Mouse (Mus musculus) limb, embryonic 15.5 days (tissue): ENCODE data around the gene Fbxl18. TPM values are rescaled to one million over a fixed set of nuclear protein-coding genes. Genes with fewer than 3 reads are reported as not detected.

Experiments used
- ATAC-seq: fragments of 200-750 bp; cut with Nextera tagmentation; 2 replicates; pipeline ENCODE4 v1.8.0; 2017; ENCODE audit warnings: low read depth, moderate TSS enrichment; ENCODE audit not compliant: insufficient number of reproducible peaks, low FRiP score, low TSS enrichment
- H3K27ac ChIP-seq: fragments of 300-500 bp; sonication (generic); 2 replicates; pipeline ENCODE4 v1.5.1; 2015; ENCODE audit warnings: moderate library complexity, mild to moderate bottlenecking, inconsistent platforms
- H3K27me3 ChIP-seq: fragments of 300-500 bp; sonication (generic); 2 replicates; pipeline ENCODE4 v1.6.1; 2015; ENCODE audit warnings: inconsistent platforms
- H3K36me3 ChIP-seq: fragments of 300-500 bp; sonication (generic); 2 replicates; pipeline ENCODE4 v1.6.1; 2015; ENCODE audit warnings: inconsistent platforms
- H3K4me1 ChIP-seq: fragments of 300-500 bp; sonication (generic); 2 replicates; pipeline ENCODE4 v1.6.1; 2015; ENCODE audit warnings: inconsistent platforms
- H3K4me2 ChIP-seq: fragments of 300-500 bp; sonication (generic); 2 replicates; pipeline ENCODE4 v1.6.1; 2015; ENCODE audit warnings: mild to moderate bottlenecking, inconsistent platforms
- H3K4me3 ChIP-seq: fragments of 300-500 bp; sonication (generic); 2 replicates; pipeline ENCODE4 v1.5.1; 2015; ENCODE audit warnings: mild to moderate bottlenecking, inconsistent platforms
- H3K9ac ChIP-seq: fragments of 300-500 bp; sonication (generic); 2 replicates; pipeline ENCODE4 v1.6.1; 2015; ENCODE audit warnings: inconsistent platforms
- H3K9me3 ChIP-seq: fragments of 300-500 bp; sonication (generic); 2 replicates; pipeline ENCODE4 v1.6.1; 2016; ENCODE audit warnings: inconsistent platforms
- WGBS: fragments of 180-500 bp; shearing (Covaris S2); methylation state at CpG from one replicate; pipeline ENCODE4 v1.1.7; 2015; 5-methylcytosine and 5-hydroxymethylcytosine counted together
- polyA plus RNA-seq: library from polyadenylated mRNA; unstranded; fragments of >200 nt; fragmentation: Nextera tagmentation; extraction: Ambion mirVana; gene quantifications from 2 replicates; pipeline ENCODE4 v1.2.1, GENCODE M21; 2015

Gene Fbxl18
- 12.5 and 12.6 TPM in 2 replicates for polyA plus RNA-seq

- H3K4me2 ChIP-seq, result peak within 1 kb of the TSS; percentile 88
- no peaks in the 10 kb centered on the region for H3K27me3 ChIP-seq
- peak within 1 kb of the TSS; percentile 67 for H3K4me3 ChIP-seq
- no peaks in the 10 kb centered on the region for H3K9me3 ChIP-seq
- peak; percentile 87 for ATAC-seq
- H3K9ac ChIP-seq, result peak within 1 kb of the TSS; percentile 72
- H3K4me1 ChIP-seq, result peaks cover 21% of the 10 kb centered on the region
- peak within 1 kb of the TSS; percentile 72 for H3K27ac ChIP-seq
- H3K36me3 ChIP-seq, result peaks cover 16% of the 10 kb centered on the region
- under 1% methylated on average over 40 of the region's 40 CpGs for WGBS
Measured at GRCm38 (mm10) chr5:142894918-142895613, at the start of gene Fbxl18. Gene Fbxl18 (minus strand): TSS chr5:142895421.

- H3K27ac ChIP-seq, result no peak overlapping the region
- H3K4me2 ChIP-seq, result no peak overlapping the region
- H3K4me3 ChIP-seq, result no peak overlapping the region
- no peaks in the 10 kb centered on the region for H3K27me3 ChIP-seq
- H3K9ac ChIP-seq, result no peak overlapping the region
- ATAC-seq, result no peak
- no peaks in the 10 kb centered on the region for H3K9me3 ChIP-seq
- H3K36me3 ChIP-seq, result no peaks in the 10 kb centered on the region
- H3K4me1 ChIP-seq, result peaks cover 13% of the 10 kb centered on the region
- WGBS, result 57% methylated on average over 2 of the region's 2 CpGs
Measured at GRCm38 (mm10) chr5:142940393-142940792, 45.2 kb upstream of the Fbxl18 start.

- H3K27me3 ChIP-seq, result no peaks in the 10 kb centered on the region
- no peaks in the 10 kb centered on the region for H3K36me3 ChIP-seq
- H3K4me1 ChIP-seq, result peaks cover 12% of the 10 kb centered on the region
- H3K4me2 ChIP-seq, result peak overlapping the region; percentile 21; the same call in 1 of the 2 replicates
- no peak overlapping the region for H3K4me3 ChIP-seq
- WGBS, result 31% methylated on average over 19 of the region's 19 CpGs
- peak overlapping the region; percentile 57; the same call in 1 of the 2 replicates for H3K27ac ChIP-seq
- no peak overlapping the region for H3K9ac ChIP-seq
- ATAC-seq, result no peak
- H3K9me3 ChIP-seq, result no peaks in the 10 kb centered on the region
Measured at GRCm38 (mm10) chr5:142937956-142938727, 42.9 kb upstream of the Fbxl18 start.

- H3K27me3 ChIP-seq, result no peaks in the 10 kb centered on the region
- H3K9ac ChIP-seq, result no peak overlapping the region
- H3K36me3 ChIP-seq, result no peaks in the 10 kb centered on the region
- peak overlapping the region; percentile 48; the same call in 1 of the 2 replicates for H3K27ac ChIP-seq
- H3K4me3 ChIP-seq, result peak overlapping the region; percentile 19; the same call in 1 of the 2 replicates
- no peaks in the 10 kb centered on the region for H3K9me3 ChIP-seq
- no peak for ATAC-seq
- H3K4me1 ChIP-seq, result peaks cover 17% of the 10 kb centered on the region
- 4% methylated on average over 17 of the region's 17 CpGs for WGBS
- H3K4me2 ChIP-seq, result peak overlapping the region; percentile 36
Measured at GRCm38 (mm10) chr5:142936336-142936719, 41.1 kb upstream of the Fbxl18 start.

GRCm38 (mm10) chr5:142935642-142936335 lies 40.6 kb upstream of the Fbxl18 start:
- Histone ChIP-seq H3K4me3 (peak overlapping the region; percentile 19; the same call in 1 of the 2 replicates), H3K9me3 (no peaks in the 10 kb centered on the region), H3K4me1 (peaks cover 17% of the 10 kb centered on the region), H3K27ac (peak overlapping the region; percentile 48), H3K27me3 (no peaks in the 10 kb centered on the region), H3K36me3 (no peaks in the 10 kb centered on the region), H3K9ac (no peak overlapping the region), H3K4me2 (peak overlapping the region; percentile 36)
- WGBS, result 23% methylated on average over 13 of the region's 13 CpGs
- ATAC-seq, result no peak

GRCm38 (mm10) chr5:142932731-142933130 lies 37.5 kb upstream of the Fbxl18 start:
- H3K27ac ChIP-seq, result no peak overlapping the region
- no peak overlapping the region for H3K9ac ChIP-seq
- peaks cover 23% of the 10 kb centered on the region for H3K4me1 ChIP-seq
- no peaks in the 10 kb centered on the region for H3K36me3 ChIP-seq
- WGBS, result 73% methylated on average over 8 of the region's 8 CpGs
- H3K4me3 ChIP-seq, result no peak overlapping the region
- ATAC-seq, result no peak
- no peak overlapping the region for H3K4me2 ChIP-seq
- no peaks in the 10 kb centered on the region for H3K27me3 ChIP-seq
- no peaks in the 10 kb centered on the region for H3K9me3 ChIP-seq

GRCm38 (mm10) chr5:142932084-142932685 lies 37.0 kb upstream of the Fbxl18 start:
- Histone ChIP-seq H3K9me3 (no peaks in the 10 kb centered on the region), H3K36me3 (no peaks in the 10 kb centered on the region), H3K27me3 (no peaks in the 10 kb centered on the region), H3K9ac (no peak overlapping the region), H3K4me2 (no peak overlapping the region), H3K4me1 (peaks cover 23% of the 10 kb centered on the region), H3K27ac (no peak overlapping the region), H3K4me3 (no peak overlapping the region)
- WGBS, result 22% methylated on average over 9 of the region's 9 CpGs
- 0 out of 2 replicates have a peak, but pooled peaks have one; percentile 25 for ATAC-seq

- Histone ChIP-seq H3K9me3 (no peaks in the 10 kb centered on the region), H3K27me3 (no peaks in the 10 kb centered on the region), H3K4me2 (no peak overlapping the region), H3K36me3 (no peaks in the 10 kb centered on the region), H3K27ac (no peak overlapping the region), H3K9ac (no peak overlapping the region), H3K4me3 (no peak overlapping the region), H3K4me1 (peaks cover 26% of the 10 kb centered on the region)
- WGBS, result 83% methylated on average over 9 of the region's 9 CpGs
- no peak for ATAC-seq
Measured at GRCm38 (mm10) chr5:142931241-142931745, 36.1 kb upstream of the Fbxl18 start.

- Histone ChIP-seq H3K4me2 (peak overlapping the region; percentile 75), H3K9ac (peak overlapping the region; percentile 49), H3K9me3 (no peaks in the 10 kb centered on the region), H3K36me3 (no peaks in the 10 kb centered on the region), H3K27me3 (no peaks in the 10 kb centered on the region), H3K4me3 (peak overlapping the region; percentile 46), H3K27ac (peak overlapping the region; percentile 80), H3K4me1 (peaks cover 27% of the 10 kb centered on the region)
- WGBS, result 13% methylated on average over 4 of the region's 4 CpGs
- no peak for ATAC-seq
Measured at GRCm38 (mm10) chr5:142929400-142929752, 34.2 kb upstream of the Fbxl18 start.

- H3K4me2 ChIP-seq, result peak overlapping the region; percentile 75
- no peaks in the 10 kb centered on the region for H3K9me3 ChIP-seq
- H3K4me3 ChIP-seq, result peak overlapping the region; percentile 46
- 3% methylated on average over 35 of the region's 35 CpGs for WGBS
- no peaks in the 10 kb centered on the region for H3K27me3 ChIP-seq
- H3K9ac ChIP-seq, result peak overlapping the region; percentile 49
- H3K4me1 ChIP-seq, result peaks cover 27% of the 10 kb centered on the region
- 0 out of 2 replicates have a peak, but pooled peaks have one; percentile 15 for ATAC-seq
- H3K36me3 ChIP-seq, result no peaks in the 10 kb centered on the region
- H3K27ac ChIP-seq, result peak overlapping the region; percentile 80
Measured at GRCm38 (mm10) chr5:142928749-142929399, 33.7 kb upstream of the Fbxl18 start.
